Mouse (Mus musculus): ENCODE results near the gene Tas2r130. TPM values are rescaled to one million over a fixed set of nuclear protein-coding genes. Genes with fewer than 3 reads are reported as not detected.
"Not testable (repeated sequence)": the region's sequence is repeated elsewhere in the genome, so short reads cannot be mapped to it uniquely, and the experiment has no call there.

Tas2r130 gene
- polyA plus RNA-seq (2012; rRNA removed) (not detected in 2 replicates), polyA plus RNA-seq (2014; fragmentation: Nextera tagmentation; extraction: Ambion mirVana) (not detected in 2 replicates)

DNA sequence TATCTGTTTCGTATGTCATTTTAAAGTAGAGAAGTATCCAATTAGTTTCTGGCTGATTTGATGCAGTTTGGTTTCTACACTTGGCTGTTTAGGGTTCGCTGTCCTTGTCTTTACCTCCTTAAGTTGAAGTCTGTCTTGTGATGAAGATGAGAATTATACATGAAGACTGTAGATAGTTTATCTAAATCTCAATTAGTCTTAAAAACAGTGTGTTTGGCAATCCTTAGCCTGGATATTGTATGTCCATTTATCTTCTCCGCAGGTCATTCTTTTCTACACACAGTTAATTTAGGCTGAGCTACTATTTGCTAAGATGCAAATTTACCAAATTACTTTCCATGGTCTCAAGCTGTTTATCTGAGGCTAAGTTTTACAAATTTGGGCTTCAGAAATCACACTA, at the start of gene Tas2r130:
Gene Tas2r130, minus strand, starts transcription at position 101 of the 400 bp plus-strand sequence.
- TF ChIP-seq EP300 (IDR thresholded peaks at IDR 0.05; ENCODE audit: low read depth), result no peak
- TF ChIP-seq CTCF (IDR thresholded peaks at IDR 0.05; ENCODE audit: low read depth), result no peak
- Histone ChIP-seq H3K4me2 (ENCODE audit: low read depth) (no peak within 1 kb of the TSS), H3K27me3 (ENCODE audit: control insufficient read depth, insufficient read depth, low read length) (no peaks in the 10 kb centered on the region), H3K36me3 (replicated peaks; ENCODE audit: control insufficient read depth, insufficient read depth, low read depth) (no peaks in the 10 kb centered on the region), H3K4me3 (ENCODE audit: insufficient read depth in 1 of 2, low read depth in 2 of 2, low read length in 2 of 2) (no peak within 1 kb of the TSS), H3K4me1 (replicated peaks; ENCODE audit: control insufficient read depth in 2 of 2, insufficient read depth in 2 of 2, low read length in 1 of 2) (no peaks in the 10 kb centered on the region), H3K9ac (replicated peaks) (no peak within 1 kb of the TSS), H3K9me3 (ENCODE audit: control insufficient read depth, low read length) (no peaks in the 10 kb centered on the region), H3K27ac (no peak within 1 kb of the TSS)
- no peak for ATAC-seq (ENCODE audit: insufficient read depth)
- DNase-seq (ENCODE audit: low read depth in 3 of 3, low spot score in 3 of 3), result no peak
- WGBS (ENCODE audit: insufficient replicate concordance), result 52% methylated on average over 3 of the region's 3 CpGs

DNA sequence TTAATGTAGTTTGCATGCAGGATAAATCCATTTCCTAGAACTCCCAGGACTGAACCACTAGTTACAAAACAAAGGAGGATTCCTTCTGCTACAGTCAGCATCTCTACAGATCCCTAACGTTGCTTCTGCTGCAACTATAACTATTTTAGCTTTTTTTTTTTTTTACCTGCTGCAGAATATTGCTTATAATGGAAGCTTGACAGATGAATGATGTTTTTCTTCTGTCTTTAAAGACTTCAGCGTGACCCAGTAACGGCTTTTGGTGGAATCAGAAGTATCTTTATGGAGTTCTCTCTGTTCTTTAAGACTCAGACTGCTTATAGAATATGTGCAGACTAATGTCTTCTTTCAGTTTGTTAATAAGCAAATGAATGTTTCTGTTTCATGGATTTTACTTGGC, 48.1 kb upstream of the Tas2r130 start, which contains the start of gene Tas2r106:
Gene Tas2r106, minus strand, starts transcription at position 101 of the 400 bp plus-strand sequence.
- H3K27me3 ChIP-seq (ENCODE audit: control insufficient read depth, insufficient read depth, low read length), result no peaks in the 10 kb centered on the region
- no peak within 1 kb of the TSS for H3K9ac ChIP-seq (replicated peaks)
- no peak within 1 kb of the TSS for H3K27ac ChIP-seq
- no peak for TF ChIP-seq CTCF (IDR thresholded peaks at IDR 0.05; ENCODE audit: low read depth)
- no peak for TF ChIP-seq EP300 (IDR thresholded peaks at IDR 0.05; ENCODE audit: low read depth)
- WGBS (ENCODE audit: insufficient replicate concordance), result 41% methylated on average over 3 of the region's 3 CpGs
- ATAC-seq (ENCODE audit: insufficient read depth) (no peak), DNase-seq (ENCODE audit: low read depth in 3 of 3, low spot score in 3 of 3) (no peak)
- H3K4me3 ChIP-seq (ENCODE audit: insufficient read depth in 1 of 2, low read depth in 2 of 2, low read length in 2 of 2), result no peak within 1 kb of the TSS
- no peak within 1 kb of the TSS for H3K4me2 ChIP-seq (ENCODE audit: low read depth)
- H3K36me3 ChIP-seq (replicated peaks; ENCODE audit: control insufficient read depth, insufficient read depth, low read depth), result no peaks in the 10 kb centered on the region
- no peaks in the 10 kb centered on the region for H3K4me1 ChIP-seq (replicated peaks; ENCODE audit: control insufficient read depth in 2 of 2, insufficient read depth in 2 of 2, low read length in 1 of 2)
- no peaks in the 10 kb centered on the region; the same call in 1 of the 2 replicates for H3K9me3 ChIP-seq (ENCODE audit: control insufficient read depth, low read length)

DNA sequence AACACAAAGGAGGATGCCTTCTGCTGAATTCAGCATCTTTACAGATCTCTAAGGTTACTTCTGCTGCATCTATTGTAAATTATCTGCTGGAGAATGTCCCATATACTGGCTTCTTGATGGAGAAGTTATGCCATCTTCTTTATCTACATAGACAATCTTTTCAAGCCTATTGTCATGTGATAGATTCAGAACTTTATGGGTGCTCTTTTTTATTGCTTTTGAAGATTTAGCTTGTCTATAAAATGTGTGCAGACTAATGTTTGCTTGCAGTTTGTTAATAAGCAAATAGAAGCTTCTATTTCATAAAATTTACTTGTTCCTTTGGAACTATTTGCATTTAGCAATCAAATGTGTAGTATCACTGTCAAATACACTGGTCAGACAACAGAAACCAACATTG, 29.3 kb upstream of the Tas2r130 start, which contains the start of gene Tas2r107:
Gene Tas2r107, minus strand, starts transcription at position 101 of the 400 bp plus-strand sequence.
- H3K9me3 ChIP-seq (ENCODE audit: control insufficient read depth, low read length), result no peaks in the 10 kb centered on the region
- H3K36me3 ChIP-seq (replicated peaks; ENCODE audit: control insufficient read depth, insufficient read depth, low read depth), result no peaks in the 10 kb centered on the region
- H3K4me3 ChIP-seq (ENCODE audit: insufficient read depth in 1 of 2, low read depth in 2 of 2, low read length in 2 of 2), result no peak within 1 kb of the TSS
- no peak for DNase-seq (ENCODE audit: low read depth in 3 of 3, low spot score in 3 of 3)
- no peak within 1 kb of the TSS for H3K9ac ChIP-seq (replicated peaks)
- no peaks in the 10 kb centered on the region for H3K27me3 ChIP-seq (ENCODE audit: control insufficient read depth, insufficient read depth, low read length)
- H3K4me2 ChIP-seq (ENCODE audit: low read depth), result no peak within 1 kb of the TSS
- TF ChIP-seq EP300 (IDR thresholded peaks at IDR 0.05; ENCODE audit: low read depth), result no peak
- no peak for TF ChIP-seq CTCF (IDR thresholded peaks at IDR 0.05; ENCODE audit: low read depth)
- no peak within 1 kb of the TSS for H3K27ac ChIP-seq
- no peak for ATAC-seq (ENCODE audit: insufficient read depth)
- no peaks in the 10 kb centered on the region for H3K4me1 ChIP-seq (replicated peaks; ENCODE audit: control insufficient read depth in 2 of 2, insufficient read depth in 2 of 2, low read length in 1 of 2)

DNA sequence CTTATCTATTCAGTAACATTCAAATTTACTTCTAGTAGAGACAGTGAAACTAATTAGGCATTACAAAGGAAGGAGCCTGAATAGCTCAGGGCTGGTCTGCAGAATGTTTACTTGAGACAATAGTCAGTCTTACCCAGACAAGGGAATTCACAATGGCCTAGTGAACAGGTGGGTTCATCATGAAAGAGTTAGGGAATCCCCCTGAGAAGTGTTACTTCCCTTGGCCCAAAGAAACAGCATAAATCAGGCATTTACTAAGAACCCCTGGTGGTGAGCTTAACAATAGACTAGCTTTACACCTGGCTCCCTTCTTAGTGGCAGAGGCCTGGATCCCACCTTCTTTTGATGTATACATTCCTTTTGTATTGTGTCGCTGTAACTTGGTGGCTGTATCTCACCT, 20.8 kb downstream of the Tas2r130 start:
- H3K27me3 ChIP-seq (ENCODE audit: control insufficient read depth, insufficient read depth, low read length); H3K4me1 ChIP-seq (replicated peaks; ENCODE audit: control insufficient read depth in 2 of 2, insufficient read depth in 2 of 2, low read length in 1 of 2); H3K4me3 ChIP-seq (ENCODE audit: insufficient read depth in 1 of 2, low read depth in 2 of 2, low read length in 2 of 2); H3K4me2 ChIP-seq (ENCODE audit: low read depth); H3K36me3 ChIP-seq (replicated peaks; ENCODE audit: control insufficient read depth, insufficient read depth, low read depth); H3K9ac ChIP-seq (replicated peaks); H3K27ac ChIP-seq; H3K9me3 ChIP-seq (ENCODE audit: control insufficient read depth, low read length); ATAC-seq (ENCODE audit: insufficient read depth); DNase-seq (ENCODE audit: low read depth in 3 of 3, low spot score in 3 of 3): not testable (repeated sequence)
- 71% methylated on average over 1 of the region's 1 CpGs for WGBS (ENCODE audit: insufficient replicate concordance)

DNA sequence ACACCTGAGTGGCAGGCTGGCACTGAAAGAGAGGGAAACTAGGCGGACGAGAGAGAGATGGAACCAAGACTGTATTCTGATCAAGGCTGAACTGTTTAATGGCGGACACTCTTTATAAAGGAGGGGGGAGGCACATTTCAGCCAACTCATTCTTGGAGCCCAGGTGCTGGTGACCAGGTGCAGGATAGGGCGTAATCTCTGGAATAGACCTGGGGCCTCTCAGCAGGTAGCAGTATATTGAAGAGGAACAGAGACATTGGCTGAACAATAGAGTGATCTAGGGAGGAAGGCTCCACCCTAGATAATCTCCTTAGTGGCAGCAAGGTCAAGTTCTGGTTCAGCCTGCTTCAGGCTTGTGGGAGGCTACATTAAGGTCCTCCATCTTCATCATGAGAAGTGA, 25.9 kb downstream of the Tas2r130 start:
- Histone ChIP-seq H3K27ac (no peak overlapping the region), H3K4me1 (replicated peaks; ENCODE audit: control insufficient read depth in 2 of 2, insufficient read depth in 2 of 2, low read length in 1 of 2) (no peaks in the 10 kb centered on the region), H3K36me3 (replicated peaks; ENCODE audit: control insufficient read depth, insufficient read depth, low read depth) (no peaks in the 10 kb centered on the region), H3K9ac (replicated peaks) (no peak overlapping the region), H3K4me3 (ENCODE audit: insufficient read depth in 1 of 2, low read depth in 2 of 2, low read length in 2 of 2) (no peak overlapping the region), H3K9me3 (ENCODE audit: control insufficient read depth, low read length) (no peaks in the 10 kb centered on the region), H3K27me3 (ENCODE audit: control insufficient read depth, insufficient read depth, low read length) (no peaks in the 10 kb centered on the region), H3K4me2 (ENCODE audit: low read depth) (no peak overlapping the region)
- TF ChIP-seq EP300 (IDR thresholded peaks at IDR 0.05; ENCODE audit: low read depth), result no peak
- TF ChIP-seq CTCF (IDR thresholded peaks at IDR 0.05; ENCODE audit: low read depth), result no peak
- WGBS (ENCODE audit: insufficient replicate concordance), result 65% methylated on average over 4 of the region's 4 CpGs
- ATAC-seq (ENCODE audit: insufficient read depth), result no peak
- DNase-seq (ENCODE audit: low read depth in 3 of 3, low spot score in 3 of 3), result no peak

Other genes starting within 250 kb of the Tas2r130 start
- gene Ybx3, start 242.4 kb downstream of the Tas2r130 start, polyA plus RNA-seq (2012; rRNA removed), result 98.1 and 214 TPM in 2 replicates
- gene Ybx3, start 242.4 kb downstream of the Tas2r130 start, polyA plus RNA-seq (2014; fragmentation: Nextera tagmentation; extraction: Ambion mirVana), result 74.6 and 80.7 TPM in 2 replicates
- gene 5430401F13Rik, start 144.5 kb downstream of the Tas2r130 start, polyA plus RNA-seq (2012; rRNA removed), result not detected in 2 replicates
- gene 5430401F13Rik, start 144.5 kb downstream of the Tas2r130 start, polyA plus RNA-seq (2014; fragmentation: Nextera tagmentation; extraction: Ambion mirVana), result not detected in 2 replicates
- not detected in 2 replicates for gene Gm6619, start 144.5 kb downstream of the Tas2r130 start, polyA plus RNA-seq (2012; rRNA removed)
- gene Gm6619, start 144.5 kb downstream of the Tas2r130 start, polyA plus RNA-seq (2014; fragmentation: Nextera tagmentation; extraction: Ambion mirVana), result not detected in 2 replicates
- gene Tas2r107, start 29.2 kb upstream of the Tas2r130 start, polyA plus RNA-seq (2012; rRNA removed), result not detected in 2 replicates
- not detected in 2 replicates for gene Tas2r107, start 29.2 kb upstream of the Tas2r130 start, polyA plus RNA-seq (2014; fragmentation: Nextera tagmentation; extraction: Ambion mirVana)
- not detected in 2 replicates for gene Tas2r106, start 48.0 kb upstream of the Tas2r130 start, polyA plus RNA-seq (2012; rRNA removed)
- gene Tas2r106, start 48.0 kb upstream of the Tas2r130 start, polyA plus RNA-seq (2014; fragmentation: Nextera tagmentation; extraction: Ambion mirVana), result not detected in 2 replicates
- not detected in 2 replicates for gene Tas2r104, start 54.8 kb upstream of the Tas2r130 start, polyA plus RNA-seq (2012; rRNA removed)
- not detected in 2 replicates for gene Tas2r104, start 54.8 kb upstream of the Tas2r130 start, polyA plus RNA-seq (2014; fragmentation: Nextera tagmentation; extraction: Ambion mirVana)
- gene Tas2r105, start 56.6 kb upstream of the Tas2r130 start, polyA plus RNA-seq (2012; rRNA removed), result not detected in 2 replicates
- gene Tas2r105, start 56.6 kb upstream of the Tas2r130 start, polyA plus RNA-seq (2014; fragmentation: Nextera tagmentation; extraction: Ambion mirVana), result not detected in 2 replicates
- gene Tas2r114, start 59.2 kb upstream of the Tas2r130 start, polyA plus RNA-seq (2012; rRNA removed), result not detected in 2 replicates
- not detected in 2 replicates for gene Tas2r114, start 59.2 kb upstream of the Tas2r130 start, polyA plus RNA-seq (2014; fragmentation: Nextera tagmentation; extraction: Ambion mirVana)

Data from liver, embryonic 14.5 days (tissue).